Mouse (Mus musculus) ES-E14 (cell line): ENCODE results near the gene Sox5. TPM values are rescaled to one million over a fixed set of nuclear protein-coding genes. Genes with fewer than 3 reads are reported as not detected.

Experiments
- DNase-seq: peaks from one replicate; pipeline ENCODE4 v3.0.0-alpha.2; 2013; ENCODE audit warnings: low read depth, low spot score
- H3K27ac ChIP-seq: 2 replicates; pipeline ENCODE4 v1.5.1; 2012; ENCODE audit warnings: low read depth, mild to moderate bottlenecking, low read length, moderate library complexity, mixed read lengths; ENCODE audit not compliant: poor library complexity, insufficient read depth, severe bottlenecking
- H3K36me3 ChIP-seq: 2 replicates; pipeline ENCODE4 v1.6.1; 2012; ENCODE audit warnings: mild to moderate bottlenecking, low read length, moderate library complexity, mixed read lengths; ENCODE audit not compliant: control insufficient read depth, poor library complexity, insufficient read depth, severe bottlenecking
- H3K4me1 ChIP-seq, 2 experiments: fragments of 150-350 bp in 1 of 2; sonication (generic) in 1 of 2; 2 replicates each; pipeline ENCODE4 v1.6.1; 2012; ENCODE audit warnings: low read length in 2 of 2, mild to moderate bottlenecking in 1 of 2, mixed read lengths in 1 of 2; ENCODE audit not compliant: control insufficient read depth in 2 of 2, insufficient read depth in 2 of 2, poor library complexity in 1 of 2
- H3K4me3 ChIP-seq, 2 experiments: fragments of 150-350 bp in 1 of 2; sonication (generic) in 1 of 2; 2 replicates each; pipeline ENCODE4 v1.5.1; 2012; ENCODE audit warnings: low read length in 2 of 2, low read depth in 1 of 2, mild to moderate bottlenecking in 1 of 2, mixed read lengths in 1 of 2; ENCODE audit not compliant: insufficient read depth in 1 of 2, poor library complexity in 1 of 2, severe bottlenecking in 1 of 2
- H3K9ac ChIP-seq: 2 replicates; pipeline ENCODE4 v1.6.1; 2012; ENCODE audit warnings: low read depth, mild to moderate bottlenecking, low read length, mixed read lengths; ENCODE audit not compliant: poor library complexity, insufficient read depth, severe bottlenecking
- H3K9me3 ChIP-seq: fragments of 150-350 bp; sonication (generic); 2 replicates; pipeline ENCODE4 v1.6.1; 2012; ENCODE audit warnings: low read depth, mild to moderate bottlenecking, low read length; ENCODE audit not compliant: control insufficient read depth, insufficient read depth
- CHD2 ChIP-seq: IDR thresholded peaks from 2 replicates; pipeline ENCODE4 v1.6.1; 2014; ENCODE audit warnings: mild to moderate bottlenecking, low read depth, low read length, inconsistent platforms
- HCFC1 ChIP-seq: IDR thresholded peaks from 2 replicates; pipeline ENCODE4 v1.6.1; 2012; ENCODE audit warnings: low read length, inconsistent platforms, borderline replicate concordance; ENCODE audit not compliant: insufficient read depth
- MAFK ChIP-seq: IDR thresholded peaks from 2 replicates; pipeline ENCODE4 v1.6.1; 2014; ENCODE audit warnings: mild to moderate bottlenecking, low read depth, low read length, inconsistent platforms; ENCODE audit not compliant: insufficient read depth
- ZC3H11A ChIP-seq: IDR thresholded peaks from 2 replicates; pipeline ENCODE4 v1.6.1; 2012; ENCODE audit warnings: low read depth, mild to moderate bottlenecking, inconsistent platforms, low read length, borderline replicate concordance
- ZNF384 ChIP-seq: IDR thresholded peaks from 2 replicates; pipeline ENCODE4 v1.6.1; 2012; ENCODE audit warnings: low read depth, low read length, inconsistent platforms
- in situ Hi-C, 2 experiments: fragments of 600-800 bp; cut with MboI; formaldehyde crosslinking; loops; one replicate each; pipeline ENCODE4 v1.15.1; 2025; ENCODE audit warnings: low sequenced_read_pairs in 2 of 2, inconsistent platforms in 1 of 2; ENCODE audit not compliant: unreplicated experiment in 2 of 2
- total RNA-seq: library from RNA; depleted of rRNA; stranded (reverse); fragments of 300-350 nt; gene quantifications from 2 replicates; pipeline ENCODE4 v1.2.3, GENCODE M21; 2012

Sox5 gene
- total RNA-seq, 1 experiment, result 0.36 TPM

- DNase-seq, result peak; percentile 56
- Histone ChIP-seq H3K9ac (no peak overlapping the region), H3K36me3 (no peaks in the 10 kb centered on the region), H3K4me3 (no peak overlapping the region), H3K9me3 (no peaks in the 10 kb centered on the region), H3K4me1 (no peaks in the 10 kb centered on the region), H3K27ac (no peak overlapping the region)
- in situ Hi-C loops, result no loop called here
- TF ChIP-seq HCFC1 (no peak), ZC3H11A (peak; percentile 68; the same call in 1 of the 2 replicates)
Observed at GRCm38 (mm10) chr6:144644711-144645110, 137.1 kb downstream of the Sox5 start.

- no peaks in the 10 kb centered on the region for H3K4me1 ChIP-seq
- H3K27ac ChIP-seq, result no peak overlapping the region
- in situ Hi-C loops, result no loop called here
- H3K9me3 ChIP-seq, result no peaks in the 10 kb centered on the region
- TF ChIP-seq ZNF384 (no peak), MAFK (no peak), ZC3H11A (no peak), HCFC1 (no peak), CHD2 (no peak)
- H3K9ac ChIP-seq, result no peak overlapping the region
- no peak overlapping the region for H3K4me3 ChIP-seq
- no peaks in the 10 kb centered on the region for H3K36me3 ChIP-seq
- DNase-seq, result no peak
Observed at GRCm38 (mm10) chr6:144643601-144644000, 138.2 kb downstream of the Sox5 start.

- TF ChIP-seq CHD2, result no peak
- TF ChIP-seq ZNF384, result no peak
- TF ChIP-seq MAFK, result no peak
- TF ChIP-seq HCFC1, result no peak
- TF ChIP-seq ZC3H11A, result no peak
- no peak overlapping the region for H3K9ac ChIP-seq
- no peaks in the 10 kb centered on the region for H3K36me3 ChIP-seq
- H3K27ac ChIP-seq, result no peak overlapping the region
- H3K4me1 ChIP-seq, result no peaks in the 10 kb centered on the region
- in situ Hi-C loops, result no loop called here
- no peak overlapping the region for H3K4me3 ChIP-seq
- H3K9me3 ChIP-seq, result no peaks in the 10 kb centered on the region
- DNase-seq, result no peak
Observed at GRCm38 (mm10) chr6:144641888-144642287, 139.9 kb downstream of the Sox5 start.

GRCm38 (mm10) chr6:144640591-144640990 is 141.2 kb downstream of the Sox5 start:
- no peaks in the 10 kb centered on the region for H3K36me3 ChIP-seq
- no peak for DNase-seq
- no peaks in the 10 kb centered on the region for H3K4me1 ChIP-seq
- in situ Hi-C loops, result no loop called here
- no peak overlapping the region for H3K4me3 ChIP-seq
- no peak overlapping the region for H3K9ac ChIP-seq
- no peak for TF ChIP-seq CHD2
- TF ChIP-seq HCFC1, result no peak
- H3K9me3 ChIP-seq, result no peaks in the 10 kb centered on the region
- H3K27ac ChIP-seq, result no peak overlapping the region

- no peaks in the 10 kb centered on the region for H3K36me3 ChIP-seq
- H3K9ac ChIP-seq, result no peak overlapping the region
- no peak for DNase-seq
- no peak overlapping the region for H3K27ac ChIP-seq
- no peaks in the 10 kb centered on the region for H3K9me3 ChIP-seq
- TF ChIP-seq ZNF384, result no peak
- no peak for TF ChIP-seq ZC3H11A
- no peak overlapping the region for H3K4me3 ChIP-seq
- in situ Hi-C loops, result no loop called here
- no peaks in the 10 kb centered on the region for H3K4me1 ChIP-seq
Observed at GRCm38 (mm10) chr6:144638547-144638946, 143.2 kb downstream of the Sox5 start.
